Comparison of ENCODE assay signal across 8 mouse cellular contexts in genomic region chr15:88867368-88868023, GRCm38 (mm10). TPM values are rescaled to one million over a fixed set of nuclear protein-coding genes. Genes with fewer than 3 reads are reported as not detected.
DNase-seq lines count a peak whose midpoint lies in the region; ATAC-seq and TF ChIP-seq lines count a peak whose summit lies in the region.

No protein-coding gene starts in this region.

- H3K4me2 ChIP-seq in hindbrain, postnatal 0 days (ENCODE audit: low read depth, low read length): no peak overlapping the region
- H3K4me2 ChIP-seq in hindbrain, embryonic 14.5 days (replicated peaks): no peak overlapping the region
- peak overlapping the region; percentile 48 for H3K4me2 ChIP-seq in heart, embryonic 16.5 days (ENCODE audit: low read depth, low read length)
- H3K4me2 ChIP-seq in limb, embryonic 14.5 days (replicated peaks; ENCODE audit: low read depth, low read length, severe bottlenecking): no peak overlapping the region

- peaks cover 24% of the 10 kb centered on the region for H3K36me3 ChIP-seq in hindbrain, postnatal 0 days (ENCODE audit: insufficient read depth, low read length)
- H3K36me3 ChIP-seq in hindbrain, embryonic 14.5 days (replicated peaks; ENCODE audit: control insufficient read depth, insufficient read depth): peaks cover 31% of the 10 kb centered on the region
- H3K36me3 ChIP-seq in heart, embryonic 16.5 days (ENCODE audit: control insufficient read depth, insufficient read depth): peaks cover 10% of the 10 kb centered on the region
- H3K36me3 ChIP-seq in limb, embryonic 14.5 days (ENCODE audit: control insufficient read depth, insufficient read depth, low read length): peaks cover 26% of the 10 kb centered on the region

- TF ChIP-seq CTCF in hindbrain, postnatal 0 days (IDR thresholded peaks at IDR 0.05; ENCODE audit: low read depth): no peak

- no peak for DNase-seq in hindbrain, postnatal 0 days (ENCODE audit: low spot score)
- DNase-seq in hindbrain, embryonic 14.5 days (ENCODE audit: low spot score): no peak
- peak; percentile 68 for DNase-seq in adrenal gland, postnatal 14 days
- peak; percentile 51 for DNase-seq in limb, embryonic 14.5 days (ENCODE audit: low spot score)
- DNase-seq in thymus, adult 18-20 months: no peak
- no peak for DNase-seq in spleen, postnatal 4 days (ENCODE audit: low spot score in 2 of 2)
- no peak for DNase-seq in right cerebral cortex, postnatal 25 days

- no peak for TF ChIP-seq POLR2A in limb, embryonic 14.5 days (IDR thresholded peaks at IDR 0.05; ENCODE audit: borderline replicate concordance, extremely low read depth, insufficient read depth, insufficient read length)

- no peaks in the 10 kb centered on the region for H3K9me3 ChIP-seq in hindbrain, postnatal 0 days (ENCODE audit: low read length)
- no peaks in the 10 kb centered on the region for H3K9me3 ChIP-seq in hindbrain, embryonic 14.5 days (ENCODE audit: control insufficient read depth, low read length)
- no peaks in the 10 kb centered on the region for H3K9me3 ChIP-seq in heart, embryonic 16.5 days (replicated peaks; ENCODE audit: control insufficient read depth, low read length)
- H3K9me3 ChIP-seq in limb, embryonic 14.5 days (ENCODE audit: control insufficient read depth, low read length): no peaks in the 10 kb centered on the region

- H3K27me3 ChIP-seq in hindbrain, postnatal 0 days (ENCODE audit: insufficient read depth, low read length): no peaks in the 10 kb centered on the region
- no peaks in the 10 kb centered on the region for H3K27me3 ChIP-seq in hindbrain, embryonic 14.5 days (ENCODE audit: control insufficient read depth, insufficient read depth, low read length)
- no peaks in the 10 kb centered on the region for H3K27me3 ChIP-seq in heart, embryonic 16.5 days (ENCODE audit: control insufficient read depth, insufficient read depth, low read length)
- H3K27me3 ChIP-seq in limb, embryonic 14.5 days (ENCODE audit: control insufficient read depth, insufficient read depth, low read length): no peaks in the 10 kb centered on the region

- peak overlapping the region; percentile 54; the same call in 1 of the 2 replicates for H3K27ac ChIP-seq in hindbrain, postnatal 0 days
- no peak overlapping the region for H3K27ac ChIP-seq in hindbrain, embryonic 14.5 days
- H3K27ac ChIP-seq in heart, embryonic 16.5 days (ENCODE audit: low read length): peak overlapping the region; percentile 95
- H3K27ac ChIP-seq in limb, embryonic 14.5 days (replicated peaks; ENCODE audit: low read depth, low read length): peak overlapping the region; percentile 55; the same call in 1 of the 2 replicates

- no peak overlapping the region for H3K4me3 ChIP-seq in hindbrain, postnatal 0 days (ENCODE audit: low read length)
- H3K4me3 ChIP-seq in hindbrain, embryonic 14.5 days (replicated peaks; ENCODE audit: low read length): no peak overlapping the region
- H3K4me3 ChIP-seq in heart, embryonic 16.5 days (ENCODE audit: low read length): no peak overlapping the region
- no peak overlapping the region for H3K4me3 ChIP-seq in limb, embryonic 14.5 days (replicated peaks; ENCODE audit: low read length)

- WGBS in hindbrain, postnatal 0 days: 45% methylated on average over 5 of the region's 5 CpGs
- 38% methylated on average over 5 of the region's 5 CpGs for WGBS in hindbrain, embryonic 14.5 days
- 17% methylated on average over 5 of the region's 5 CpGs for WGBS in heart, embryonic 16.5 days
- 17% methylated on average over 5 of the region's 5 CpGs for WGBS in limb, embryonic 14.5 days

- ATAC-seq in hindbrain, postnatal 0 days: no peak
- no peak for ATAC-seq in hindbrain, embryonic 14.5 days (ENCODE audit: low FRiP score)
- ATAC-seq in heart, embryonic 16.5 days (replicated peaks; ENCODE audit: extremely low read depth, insufficient read depth, low FRiP score): peak; percentile 39
- no peak for ATAC-seq in limb, embryonic 14.5 days (ENCODE audit: low FRiP score, low read depth)

- H3K9ac ChIP-seq in hindbrain, postnatal 0 days (replicated peaks; ENCODE audit: low read length): no peak overlapping the region
- H3K9ac ChIP-seq in hindbrain, embryonic 14.5 days: no peak overlapping the region
- peak overlapping the region; percentile 44; the same call in 1 of the 2 replicates for H3K9ac ChIP-seq in heart, embryonic 16.5 days (ENCODE audit: low read length)
- H3K9ac ChIP-seq in limb, embryonic 14.5 days (ENCODE audit: low read depth, low read length, severe bottlenecking): peak overlapping the region; percentile 25; the same call in 1 of the 2 replicates

- peaks cover 13% of the 10 kb centered on the region for H3K4me1 ChIP-seq in hindbrain, postnatal 0 days (ENCODE audit: insufficient read depth, low read length)
- H3K4me1 ChIP-seq in hindbrain, embryonic 14.5 days (replicated peaks; ENCODE audit: control insufficient read depth, insufficient read depth, low read length): peaks cover 17% of the 10 kb centered on the region
- H3K4me1 ChIP-seq in heart, embryonic 16.5 days (ENCODE audit: control insufficient read depth, insufficient read depth, low read length): peaks cover 42% of the 10 kb centered on the region
- H3K4me1 ChIP-seq in limb, embryonic 14.5 days (ENCODE audit: control insufficient read depth, insufficient read depth, low read length): peaks cover 21% of the 10 kb centered on the region

RNA-seq across cellular contexts. Expression of gene Pim3, which starts 5.5 kb away (rescaled TPM):
- 98.0 and 104 TPM in 2 replicates for total RNA-seq in hindbrain, postnatal 0 days (2014; rRNA removed)
- 69.8 TPM in 2 replicates for polyA plus RNA-seq in hindbrain, postnatal 0 days (2015; fragmentation: Nextera tagmentation; extraction: Ambion mirVana)
- polyA plus RNA-seq in hindbrain, embryonic 14.5 days (2014; fragmentation: Nextera tagmentation; extraction: Ambion mirVana): 52.1 and 61.0 TPM in 2 replicates
- 70.9 and 76.5 TPM in 2 replicates for total RNA-seq in adrenal gland, postnatal 14 days (2021)
- 69.8 and 70.4 TPM in 2 replicates for polyA plus RNA-seq in heart, embryonic 16.5 days (2015; fragmentation: Nextera tagmentation; extraction: Ambion mirVana)
- polyA plus RNA-seq in limb, embryonic 14.5 days (2012; rRNA removed): 15.2 and 20.6 TPM in 2 replicates
- 38.1 and 47.8 TPM in 2 replicates for polyA plus RNA-seq in limb, embryonic 14.5 days (2014; fragmentation: Nextera tagmentation; extraction: Ambion mirVana)

RNA-seq across cellular contexts. Expression of gene Creld2, which starts 48.0 kb away (rescaled TPM):
- 15.9 and 18.9 TPM in 2 replicates for total RNA-seq in hindbrain, postnatal 0 days (2014; rRNA removed)
- 38.9 and 40.1 TPM in 2 replicates for polyA plus RNA-seq in hindbrain, postnatal 0 days (2015; fragmentation: Nextera tagmentation; extraction: Ambion mirVana)
- polyA plus RNA-seq in hindbrain, embryonic 14.5 days (2014; fragmentation: Nextera tagmentation; extraction: Ambion mirVana): 59.5 and 64.0 TPM in 2 replicates
- 33.0 and 35.0 TPM in 2 replicates for total RNA-seq in adrenal gland, postnatal 14 days (2021)
- polyA plus RNA-seq in heart, embryonic 16.5 days (2015; fragmentation: Nextera tagmentation; extraction: Ambion mirVana): 57.1 and 61.9 TPM in 2 replicates
- 59.3 and 79.1 TPM in 2 replicates for polyA plus RNA-seq in limb, embryonic 14.5 days (2012; rRNA removed)
- polyA plus RNA-seq in limb, embryonic 14.5 days (2014; fragmentation: Nextera tagmentation; extraction: Ambion mirVana): 74.9 and 85.9 TPM in 2 replicates

RNA-seq across cellular contexts. Expression of gene Alg12, which starts 48.4 kb away (rescaled TPM):
- 12.7 and 17.4 TPM in 2 replicates for total RNA-seq in hindbrain, postnatal 0 days (2014; rRNA removed)
- polyA plus RNA-seq in hindbrain, postnatal 0 days (2015; fragmentation: Nextera tagmentation; extraction: Ambion mirVana): 6.3 and 7.2 TPM in 2 replicates
- polyA plus RNA-seq in hindbrain, embryonic 14.5 days (2014; fragmentation: Nextera tagmentation; extraction: Ambion mirVana): 9.0 and 10.0 TPM in 2 replicates
- 14.3 and 14.8 TPM in 2 replicates for total RNA-seq in adrenal gland, postnatal 14 days (2021)
- 10.1 and 11.1 TPM in 2 replicates for polyA plus RNA-seq in heart, embryonic 16.5 days (2015; fragmentation: Nextera tagmentation; extraction: Ambion mirVana)
- 17.9 and 21.7 TPM in 2 replicates for polyA plus RNA-seq in limb, embryonic 14.5 days (2012; rRNA removed)
- polyA plus RNA-seq in limb, embryonic 14.5 days (2014; fragmentation: Nextera tagmentation; extraction: Ambion mirVana): 12.1 and 12.2 TPM in 2 replicates

Comparison
In these comparisons a context has a peak if more than half of its experiments do, and no peak if none do; other contexts are left out.
1. DNase-seq: peak in adrenal gland, postnatal 14 days (single experiment) and limb, embryonic 14.5 days (single experiment); none in hindbrain, postnatal 0 days (single experiment), hindbrain, embryonic 14.5 days (single experiment), thymus, adult 18-20 months (0 of 2), spleen, postnatal 4 days (0 of 2) and right cerebral cortex, postnatal 25 days (single experiment).
2. H3K9ac ChIP-seq: peak in heart, embryonic 16.5 days (single experiment) and limb, embryonic 14.5 days (single experiment); none in hindbrain, postnatal 0 days (single experiment) and hindbrain, embryonic 14.5 days (single experiment).